16 mouse cellular contexts compared by ENCODE assay signal in the genomic region with DNA sequence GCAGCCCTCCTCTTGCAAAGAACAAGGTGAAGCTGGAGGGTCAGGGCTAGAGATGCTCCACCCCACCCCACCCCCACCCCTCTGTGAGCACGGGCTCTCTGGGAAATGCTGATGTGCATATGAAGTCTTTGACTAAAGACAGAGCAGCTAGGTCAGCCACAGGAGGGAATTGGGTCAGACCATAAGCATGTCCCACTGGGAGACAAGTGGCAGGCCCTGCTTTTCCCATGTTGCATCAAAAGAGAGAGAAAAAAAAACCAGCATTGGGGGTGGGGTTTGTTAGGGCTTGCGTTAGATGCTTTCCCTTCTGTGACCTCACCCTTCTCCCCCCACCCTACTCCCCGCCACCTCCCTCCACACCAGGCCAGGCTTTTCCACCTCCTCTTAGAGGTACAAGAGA. TPM values are rescaled to one million over a fixed set of nuclear protein-coding genes. Genes with fewer than 3 reads are reported as not detected.
"Had no signal": no experiment of that assay in that cellular context is flagged by ENCODE, and none has a peak within 500 bp of the region (broad histone marks: within the 10 kb centered on the region; RNA-seq: fewer than 3 reads in every experiment).

No protein-coding gene starts in this region.

- H3K4me2 ChIP-seq: limb, embryonic 13.5 days; midbrain, embryonic 12.5 days had no signal

- H3K9ac ChIP-seq: limb, embryonic 13.5 days; liver, embryonic 14.5 days; midbrain, embryonic 12.5 days had no signal

- ATAC-seq: midbrain, embryonic 16.5 days had no signal

- H3K9me3 ChIP-seq: limb, embryonic 13.5 days; midbrain, embryonic 12.5 days had no signal

- DNase-seq: kidney, adult 9 months; kidney, postnatal 4 days; lung, adult 18-20 months; right cerebral cortex, postnatal 4 days; thymus, postnatal 14 days had no signal

- H3K4me3 ChIP-seq: layer of hippocampus, adult 2 months; limb, embryonic 13.5 days; midbrain, embryonic 12.5 days had no signal

- H3K27ac ChIP-seq: kidney, postnatal 0 days; layer of hippocampus, adult 2 months; limb, embryonic 13.5 days; liver, embryonic 14.5 days; midbrain, embryonic 12.5 days had no signal

RNA-seq across cellular contexts. Expression of gene Grin2c, which starts 19.8 kb away (rescaled TPM):
- total RNA-seq: liver, adult 2 months; megakaryocyte-erythroid progenitor cell, adult 5-6 weeks had no signal
- polyA plus RNA-seq: kidney, postnatal 0 days; stomach, embryonic 16.5 days had no signal

RNA-seq across cellular contexts. Expression of gene Fads6, which starts 50.2 kb away (rescaled TPM):
- total RNA-seq: megakaryocyte-erythroid progenitor cell, adult 5-6 weeks had no signal

RNA-seq across cellular contexts. Expression of gene Otop2, which starts 59.7 kb away (rescaled TPM):
- total RNA-seq: layer of hippocampus, postnatal 10 days; liver, adult 2 months; megakaryocyte-erythroid progenitor cell, adult 5-6 weeks had no signal
- polyA plus RNA-seq: kidney, postnatal 0 days; limb, embryonic 13.5 days; liver, adult 2 months; liver, embryonic 14.5 days; lung, embryonic 16.5 days; midbrain, embryonic 12.5 days had no signal
